1 mouse cellular context compared by ENCODE assay signal in the genomic region with DNA sequence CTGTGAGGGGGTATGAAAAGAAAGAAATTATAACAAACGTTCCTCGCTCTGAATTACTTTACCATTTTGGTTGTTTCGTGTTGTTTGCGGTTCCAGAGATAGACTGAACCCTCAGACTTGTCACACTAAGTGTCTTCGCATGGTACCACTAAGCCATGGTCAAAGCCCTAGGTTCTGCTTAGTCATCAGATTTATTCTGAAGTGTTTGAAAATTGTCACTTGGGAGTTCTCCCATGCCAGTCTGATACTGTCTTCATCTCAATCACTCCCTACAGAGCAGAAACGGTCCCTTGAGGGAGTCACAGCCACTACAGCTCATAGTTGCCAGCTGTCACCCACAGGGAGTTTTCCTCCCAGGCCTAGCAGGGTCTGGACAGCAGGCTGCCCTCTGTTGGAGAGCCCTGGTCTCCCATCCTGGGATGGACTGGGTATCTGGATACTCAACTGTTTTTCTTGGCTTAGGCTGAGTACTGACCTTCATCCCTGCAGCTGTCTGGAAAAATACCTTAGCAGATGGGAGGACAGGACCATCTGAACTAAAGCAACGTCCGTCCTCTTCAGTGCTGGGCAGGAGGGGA.
TF ChIP-seq lines count a peak whose summit lies in the region.

No protein-coding gene starts in this region.

TF ChIP-seq in MEL, 35 proteins besides CTCF, POLR2A, EP300 and RAD21:
- TF ChIP-seq ZKSCAN1 (IDR thresholded peaks at IDR 0.05; ENCODE audit: low read depth, low read length) = no peak
- no peak for TF ChIP-seq TAL1 (IDR thresholded peaks at IDR 0.05; ENCODE audit: low read length)
- 0 out of 2 replicates have a peak, but pooled peaks have one; percentile 60 for TF ChIP-seq MAFK (IDR thresholded peaks at IDR 0.05; ENCODE audit: borderline replicate concordance, low read depth, low read length)
- peak; percentile 62 for TF ChIP-seq SMC3 (IDR thresholded peaks at IDR 0.05; ENCODE audit: low read depth, low read length)
- TF ChIP-seq MYC (IDR thresholded peaks at IDR 0.05; ENCODE audit: low read depth, low read length) = no peak
